Mouse (Mus musculus): Measurements from ENCODE around the gene Cct8l1.

Gene Cct8l1

DNA sequence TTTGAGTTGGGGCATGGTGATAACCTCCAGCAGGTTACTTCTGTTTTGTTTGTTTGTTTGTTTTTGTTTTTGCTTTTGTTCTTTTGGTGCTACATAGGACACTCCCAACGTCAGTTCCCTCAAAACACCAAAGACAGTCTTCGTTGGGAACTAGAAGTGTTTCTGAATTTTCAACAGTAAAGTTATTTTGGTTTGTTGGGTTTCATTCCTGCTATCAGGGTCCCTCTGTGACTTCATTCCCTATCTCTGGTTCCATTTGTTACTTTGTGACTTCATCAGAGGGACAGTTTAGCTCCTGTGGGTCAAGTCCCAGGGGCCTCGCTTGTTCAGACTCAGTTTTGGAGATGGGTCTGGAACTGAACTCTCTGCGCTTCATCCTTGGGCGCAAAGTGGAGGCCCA is at the start of gene Cct8l1:
Cct8l1 (plus strand) TSS at position 301 of the 400 bp plus-strand sequence.
- DNase-seq, result no peak

DNA sequence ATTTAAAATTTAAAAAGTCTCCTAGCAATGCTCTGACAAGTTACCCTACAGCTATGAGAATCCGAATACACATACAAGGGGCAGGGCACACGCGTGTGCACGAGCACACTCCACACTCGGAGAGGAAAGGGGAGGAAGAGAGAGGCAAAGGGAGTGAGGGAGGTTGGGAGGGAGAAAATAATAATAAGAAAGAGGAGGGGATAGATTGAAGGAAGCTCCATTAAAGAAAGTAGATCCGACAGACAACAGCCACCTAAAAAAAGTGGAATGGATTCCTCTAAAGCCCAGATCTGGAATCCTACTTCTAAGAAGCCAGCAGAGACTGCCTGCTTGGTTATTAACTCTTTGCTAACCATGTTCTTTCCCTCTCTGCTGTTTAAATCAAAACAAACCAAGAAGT is 43.8 kb upstream of the Cct8l1 start:
- no peak for DNase-seq

DNA sequence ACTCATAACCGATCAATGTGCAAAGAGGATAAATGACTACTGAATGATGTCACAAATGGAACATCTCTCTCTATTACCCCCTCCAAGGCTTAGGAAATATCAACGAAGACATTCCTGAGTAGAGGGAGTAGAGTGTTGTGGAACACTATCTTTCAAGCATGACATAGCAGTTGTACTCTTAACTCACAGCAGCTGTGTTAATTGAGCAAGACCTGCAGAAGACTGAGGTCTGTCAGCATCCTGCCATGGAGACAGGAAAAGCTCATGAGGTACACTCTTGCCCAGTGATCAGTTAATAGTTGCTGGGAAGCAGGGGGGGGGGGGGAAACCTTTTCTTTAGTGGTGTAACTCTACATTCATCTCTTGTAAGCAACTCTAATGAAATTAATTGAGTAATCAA is 40.1 kb upstream of the Cct8l1 start:
- no peak for DNase-seq

DNA sequence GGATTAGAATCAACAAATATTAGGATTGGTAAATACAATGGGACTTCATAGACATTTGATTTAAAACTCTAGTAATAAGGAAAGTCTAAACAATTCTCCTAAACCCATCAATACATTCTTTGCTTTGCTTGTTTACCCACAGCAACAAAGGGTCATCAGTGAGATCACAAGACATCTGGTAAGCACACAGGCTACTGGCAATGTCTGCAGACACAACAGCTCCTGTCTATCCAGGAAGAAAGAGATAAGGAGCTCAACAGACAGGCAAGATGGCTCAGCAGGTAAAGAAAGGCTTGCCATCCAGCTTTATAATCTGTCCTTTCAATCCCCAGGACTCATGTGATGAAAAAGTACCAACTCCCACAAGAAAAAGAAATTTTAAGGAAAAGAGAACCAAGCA is 37.0 kb upstream of the Cct8l1 start:
- no peak for DNase-seq

DNA sequence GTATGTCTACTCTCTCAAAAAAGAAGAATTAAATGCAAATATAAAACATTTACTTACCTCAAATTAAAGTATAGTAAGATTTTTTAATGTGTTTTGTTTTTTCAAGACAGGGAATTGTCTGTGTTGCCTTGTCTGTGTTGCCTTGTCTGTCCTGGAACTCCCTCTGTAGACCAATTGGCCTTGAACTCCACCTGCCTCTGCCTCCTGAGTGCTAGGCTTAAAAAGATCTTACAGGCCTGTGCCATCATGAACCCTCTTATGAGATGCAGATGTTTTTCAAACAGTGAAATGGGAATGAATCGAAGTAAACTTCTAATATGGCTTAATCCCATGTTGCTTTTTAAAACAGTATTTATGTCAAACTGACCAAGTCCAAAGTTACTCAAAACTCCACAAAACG is 19.2 kb upstream of the Cct8l1 start:
- DNase-seq, result no peak

DNA sequence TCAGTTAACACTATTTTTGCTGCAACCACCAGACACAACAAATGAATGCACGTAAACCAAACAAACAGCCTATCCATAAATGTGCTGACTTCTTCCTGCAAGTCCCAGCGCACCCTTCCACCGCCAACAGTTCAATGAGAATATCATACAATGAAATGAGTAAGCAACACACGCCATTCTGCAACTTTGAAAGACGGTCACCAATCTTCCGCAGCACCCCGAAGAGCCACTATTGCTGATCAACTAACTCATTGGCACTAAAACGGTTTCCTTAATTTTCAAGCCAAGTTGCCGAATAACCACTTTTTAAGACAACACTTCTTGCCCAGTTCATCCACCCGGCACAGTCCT is 18.5 kb upstream of the Cct8l1 start:
- peak; percentile 56 for DNase-seq

DNA sequence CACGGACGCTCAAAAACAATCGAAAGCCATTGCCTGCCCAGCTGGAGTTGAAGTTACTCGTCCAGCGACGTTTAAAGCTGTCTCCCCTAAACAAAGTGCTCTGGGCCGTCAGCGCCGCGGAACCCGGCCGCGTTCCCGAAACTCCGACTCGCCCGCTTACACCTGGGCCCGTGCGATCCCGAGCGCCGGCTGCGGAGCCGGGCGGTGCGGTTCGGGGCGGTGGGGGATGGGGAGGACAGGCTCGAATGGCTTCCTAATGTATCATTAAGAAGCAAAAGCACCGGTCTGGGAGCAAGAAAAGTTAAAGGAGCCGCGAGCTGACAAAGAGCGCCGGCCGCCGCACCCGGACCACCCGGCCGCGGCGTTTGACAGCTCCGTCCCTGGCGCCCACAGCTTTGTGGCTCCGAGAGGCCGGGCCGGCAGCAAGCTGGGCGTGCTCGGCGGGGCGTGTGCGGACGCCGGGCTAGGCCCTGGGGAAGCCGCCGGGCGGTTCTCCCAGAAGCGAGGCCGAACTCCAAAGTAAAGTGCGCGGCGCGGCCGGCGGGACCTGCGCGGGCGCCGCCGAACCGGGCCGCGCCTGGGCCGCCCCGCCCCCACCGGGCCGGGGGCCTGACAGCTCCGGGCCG is 18.0 kb upstream of the Cct8l1 start:
- peak; percentile 83 for DNase-seq

DNA sequence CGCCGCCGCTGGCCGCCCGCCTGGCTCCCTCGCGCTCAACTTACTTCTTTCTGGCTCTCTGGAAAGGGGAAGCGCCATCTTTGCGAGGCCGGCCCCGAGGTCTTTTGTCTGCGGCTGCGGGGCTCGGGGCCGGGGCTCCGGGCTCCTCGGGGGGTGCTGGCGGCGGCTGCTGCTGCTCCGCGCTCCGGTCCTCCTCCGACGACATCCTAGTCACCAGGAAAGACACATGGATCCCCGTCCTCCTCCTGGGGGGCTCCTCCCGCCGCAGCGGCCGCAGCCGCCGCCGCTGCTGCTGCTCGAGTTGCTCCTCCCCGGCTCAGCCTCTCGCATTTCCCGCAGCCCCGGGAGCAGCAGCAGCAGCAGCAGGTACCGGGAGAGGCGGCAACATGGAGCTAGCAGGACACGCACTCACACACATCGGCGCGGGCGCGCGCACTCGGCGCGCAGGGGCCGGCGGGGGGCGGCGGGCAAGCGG is 17.5 kb upstream of the Cct8l1 start, which contains the start of gene Kmt2c:
Kmt2c (minus strand) TSS at position 438 of the 475 bp plus-strand sequence.
- peak; percentile 88 for DNase-seq

DNA sequence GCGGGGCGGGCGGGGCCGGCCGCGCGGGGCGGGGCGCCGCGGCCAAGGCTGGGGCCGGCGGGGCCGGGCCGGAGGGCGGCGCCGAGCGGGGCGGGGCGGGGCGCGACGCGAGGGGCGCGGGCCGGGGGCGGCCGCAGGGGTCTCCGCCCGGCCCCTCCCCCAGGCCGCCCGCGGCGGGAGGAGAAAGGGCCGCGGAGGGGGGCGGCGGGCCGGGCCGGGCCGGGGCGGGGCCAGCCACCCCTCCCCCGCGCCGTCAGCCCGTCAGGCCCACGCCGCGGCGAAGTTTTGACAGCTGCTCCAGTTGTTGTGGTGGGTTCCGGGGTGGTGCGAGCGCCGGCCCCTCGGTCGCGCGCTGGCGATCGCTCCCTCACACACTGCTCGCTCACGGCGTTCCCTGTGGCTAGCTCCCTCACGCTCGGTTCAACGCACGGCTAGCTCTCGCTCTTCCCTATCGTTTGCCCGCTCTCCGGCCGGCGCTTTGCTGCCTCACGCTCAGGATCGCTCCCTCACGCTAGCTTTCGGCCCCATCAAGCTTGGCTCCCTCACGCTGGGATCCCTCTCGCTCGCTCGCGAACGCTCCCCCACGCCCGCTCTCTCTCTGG is 16.9 kb upstream of the Cct8l1 start:
- DNase-seq, result peak; percentile 82

DNA sequence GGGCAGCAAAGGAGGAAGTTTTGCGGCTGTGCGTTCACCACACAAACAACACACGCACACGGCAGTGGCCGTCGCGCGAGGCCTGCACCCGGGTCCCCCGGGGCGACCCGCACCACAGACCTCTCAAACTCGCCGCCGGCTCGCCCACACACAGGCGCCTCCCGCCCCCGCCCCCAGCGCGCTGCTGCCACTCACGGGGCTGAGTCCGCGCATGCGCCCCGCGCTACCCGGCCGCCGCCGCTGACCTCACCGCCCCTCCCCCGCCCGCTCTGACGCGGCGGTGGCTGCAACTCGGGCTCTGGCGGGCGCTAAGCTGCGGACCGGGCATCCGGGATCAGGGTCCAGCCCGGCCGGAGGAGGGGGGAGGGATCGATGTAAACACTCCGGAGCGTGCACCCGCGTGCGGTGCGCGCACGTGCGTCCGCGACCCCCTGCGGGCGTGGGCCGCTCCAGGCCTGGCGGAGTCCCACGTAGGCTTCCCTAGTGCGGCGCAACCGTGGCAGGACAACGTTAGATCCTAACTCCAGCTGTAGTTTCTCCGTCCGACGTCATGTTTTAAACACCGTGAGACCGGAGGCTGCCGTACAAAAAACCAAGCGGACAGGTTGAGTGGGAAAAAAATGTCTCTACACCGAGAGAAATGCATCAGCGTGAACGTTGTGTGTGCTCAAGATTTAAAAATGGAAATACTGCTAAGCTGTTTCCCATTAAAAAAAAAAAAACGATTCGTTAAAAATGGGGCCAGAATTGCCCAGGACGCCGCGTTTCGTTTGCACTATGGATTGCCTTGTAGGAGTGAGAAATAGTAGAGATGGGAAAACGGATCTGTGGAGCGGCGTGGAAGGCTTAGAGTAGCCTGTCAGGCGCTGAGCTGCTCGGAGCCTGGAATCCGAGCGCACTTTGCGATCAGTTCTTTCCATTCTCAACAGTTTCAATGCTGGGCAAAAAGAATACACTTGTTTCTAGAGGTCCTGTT is 16.2 kb upstream of the Cct8l1 start:
- peak; percentile 96 for DNase-seq

DNA sequence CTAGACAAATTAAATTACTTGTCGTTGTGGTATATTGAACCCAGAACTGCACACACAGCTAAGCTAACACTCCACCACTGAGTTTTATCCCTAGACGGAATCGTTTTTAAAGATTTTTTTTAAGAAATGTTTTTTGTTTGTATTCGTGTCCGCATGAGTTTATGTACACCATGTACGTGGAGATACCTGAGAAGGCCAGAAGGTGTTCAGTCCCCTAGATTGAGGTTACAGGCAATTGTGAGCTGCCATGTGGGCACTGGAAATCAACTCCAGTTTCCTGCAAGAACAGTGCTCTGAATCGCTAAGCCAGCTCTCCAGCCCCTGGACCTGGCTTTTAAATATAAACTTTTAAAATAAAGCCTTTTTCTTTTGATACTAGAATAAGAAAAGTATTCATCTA is 15.2 kb upstream of the Cct8l1 start:
- DNase-seq, result no peak

DNA sequence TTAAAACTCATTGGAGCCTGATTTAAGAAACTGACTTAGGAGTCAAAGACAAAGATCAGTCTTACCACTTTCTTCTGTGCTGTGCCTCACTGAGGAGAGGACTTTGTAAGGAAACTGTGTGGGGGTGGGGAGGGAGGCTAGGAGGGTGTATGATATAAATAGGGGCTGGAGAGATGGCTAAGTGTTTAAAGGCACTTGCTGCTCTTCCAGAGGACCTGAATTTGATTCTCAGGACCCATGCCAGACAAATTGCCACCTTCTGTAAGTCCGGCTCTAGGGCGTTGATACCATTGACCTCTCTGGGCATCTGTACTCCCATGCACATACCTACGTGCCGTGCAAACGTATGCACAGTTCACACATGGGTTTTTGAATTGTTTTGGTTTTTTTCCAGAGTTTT is 9.8 kb upstream of the Cct8l1 start:
- DNase-seq, result no peak

DNA sequence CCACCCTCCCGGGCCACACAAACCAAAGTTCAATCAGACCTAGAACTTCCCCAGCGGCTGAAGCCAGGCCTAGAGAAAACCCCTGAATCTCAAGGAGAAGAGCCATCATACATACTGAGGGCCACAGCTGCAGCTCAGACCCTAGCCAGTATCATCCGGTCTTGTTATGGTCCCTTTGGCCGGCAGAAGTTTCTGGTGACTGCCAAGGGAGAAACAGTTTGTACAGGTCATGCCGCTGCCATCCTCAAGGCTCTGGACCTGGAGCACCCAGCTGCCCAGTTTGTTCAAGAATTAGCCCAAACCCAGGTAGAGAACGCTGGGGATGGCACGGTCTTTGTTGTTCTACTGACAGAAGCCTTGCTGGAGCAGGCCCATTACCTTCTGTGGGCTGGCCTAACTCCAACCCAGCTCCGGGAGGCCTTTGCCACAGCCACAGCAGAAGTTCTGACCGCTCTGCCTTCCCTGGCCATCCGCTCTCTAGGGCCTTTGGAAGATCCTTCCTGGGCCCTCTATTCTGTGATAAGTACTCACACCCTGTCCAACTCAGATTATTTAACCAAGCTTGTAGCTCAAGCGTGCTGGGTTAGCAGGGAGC is 531 bp downstream of the Cct8l1 start:
- DNase-seq, result no peak

DNA sequence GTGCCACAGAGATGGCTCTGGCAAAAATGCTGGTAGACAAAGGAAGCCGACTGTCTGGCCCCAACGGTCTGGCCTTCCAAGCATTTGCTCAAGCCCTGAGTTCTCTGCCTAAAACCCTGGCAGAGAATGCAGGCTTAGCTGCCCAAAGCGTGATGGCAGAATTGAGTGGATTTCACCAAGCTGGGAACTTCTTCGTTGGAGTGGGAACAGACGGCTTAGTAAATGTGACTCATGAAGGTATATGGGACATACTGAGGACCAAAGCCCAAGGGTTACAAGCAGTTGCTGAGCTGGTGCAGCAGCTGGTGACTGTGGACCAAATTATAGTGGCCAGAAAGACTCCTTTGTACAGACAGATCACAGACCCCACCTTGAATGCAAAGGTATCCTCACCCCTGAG is 1.7 kb downstream of the Cct8l1 start:
- no peak for DNase-seq

DNA sequence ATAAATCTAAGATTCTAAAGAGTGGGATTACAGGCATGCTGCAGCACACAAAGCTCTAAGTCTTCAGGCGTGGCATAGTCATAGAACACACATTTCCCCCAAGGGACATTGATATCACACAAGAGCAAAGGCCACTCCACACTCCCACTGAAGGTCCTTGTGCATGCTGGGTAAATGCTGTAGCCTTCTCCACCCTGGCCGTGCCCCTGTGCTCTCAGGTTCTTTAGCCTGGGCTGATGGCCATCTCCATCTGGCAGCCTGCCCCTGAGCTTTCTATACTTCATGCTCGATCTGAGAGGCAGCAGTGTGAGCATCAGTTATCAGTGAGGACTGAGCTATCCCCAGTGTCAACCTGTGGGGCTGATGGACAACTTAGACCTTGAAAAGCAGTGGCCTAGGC is 4.0 kb downstream of the Cct8l1 start:
- no peak for DNase-seq

DNA sequence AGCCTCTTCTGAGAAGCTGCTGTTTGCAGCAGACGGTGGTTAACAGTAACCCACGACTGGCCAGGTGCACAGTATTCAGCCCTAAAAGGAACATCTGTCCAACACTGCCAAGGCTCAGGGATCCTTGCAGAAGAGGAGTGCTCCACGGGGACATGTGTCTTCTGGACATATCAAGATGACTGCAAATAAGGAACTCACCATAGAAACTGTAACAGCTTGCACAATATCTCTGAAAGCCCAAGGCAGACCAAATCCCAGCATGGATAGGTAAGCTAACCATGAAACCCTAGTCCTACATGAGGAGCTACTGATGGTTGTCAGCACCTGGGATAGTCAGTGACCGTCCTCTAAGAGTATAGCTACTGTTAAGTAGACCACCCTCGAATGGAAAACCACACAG is 5.6 kb downstream of the Cct8l1 start:
- no peak for DNase-seq

DNA sequence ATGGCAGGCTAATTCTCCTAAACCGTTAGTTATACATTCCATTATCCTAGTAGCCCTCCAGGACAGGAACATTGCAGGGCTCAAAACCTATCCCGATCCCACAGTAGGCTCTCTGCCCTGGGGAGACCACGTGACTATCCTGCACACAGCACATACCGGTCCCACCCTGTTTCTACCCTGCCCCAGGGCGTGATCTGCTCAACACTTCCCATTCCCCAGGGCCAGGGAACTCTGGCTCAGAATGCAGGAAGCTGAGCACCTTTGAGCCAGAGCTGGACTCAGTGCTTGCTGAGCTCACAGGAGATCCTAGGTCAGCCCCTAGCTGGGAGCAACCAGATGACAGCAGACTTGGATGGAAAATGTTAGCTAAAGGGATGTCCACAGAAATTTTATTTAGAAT is 10.2 kb downstream of the Cct8l1 start:
- peak; percentile 44 for DNase-seq

DNA sequence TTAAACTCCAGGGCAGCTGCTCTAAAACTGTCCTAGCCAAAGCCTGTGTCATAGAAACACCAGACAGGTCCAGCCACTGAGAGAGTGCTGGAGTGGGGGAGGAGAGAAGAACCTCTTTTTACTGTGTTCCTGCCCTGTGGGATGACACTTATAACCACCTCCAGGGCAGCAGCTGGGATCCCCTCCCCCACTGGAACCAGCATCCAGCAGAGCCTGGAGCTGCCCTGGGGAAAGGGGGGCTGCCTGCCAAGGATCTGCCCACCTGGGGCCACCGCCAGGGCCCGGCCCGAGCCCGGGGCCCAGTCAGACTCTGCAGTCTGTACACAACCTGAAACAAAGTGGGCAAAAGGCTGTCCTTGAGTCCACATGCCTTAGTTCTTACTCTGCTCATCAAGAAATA is 11.1 kb downstream of the Cct8l1 start:
- no peak for DNase-seq

DNA sequence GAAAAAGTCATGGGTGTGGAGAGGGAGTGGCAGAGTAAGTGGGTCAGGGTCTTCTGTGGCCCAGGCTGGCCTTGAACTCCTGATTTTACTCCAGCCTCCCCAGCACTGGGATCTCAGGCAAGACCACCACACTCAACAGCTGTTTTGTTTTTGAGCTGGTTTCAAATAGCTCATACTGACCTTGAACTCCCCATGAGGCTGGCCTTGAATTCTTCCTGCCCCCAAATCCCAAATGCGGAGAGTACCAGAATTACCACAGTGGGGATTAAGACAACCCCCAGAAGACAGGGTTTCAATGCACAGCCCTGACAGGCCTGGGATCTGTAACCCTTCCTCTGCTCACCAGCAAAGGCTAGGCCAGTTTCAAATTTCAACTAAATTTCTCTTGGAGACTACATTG is 12.1 kb downstream of the Cct8l1 start:
- no peak for DNase-seq

DNA sequence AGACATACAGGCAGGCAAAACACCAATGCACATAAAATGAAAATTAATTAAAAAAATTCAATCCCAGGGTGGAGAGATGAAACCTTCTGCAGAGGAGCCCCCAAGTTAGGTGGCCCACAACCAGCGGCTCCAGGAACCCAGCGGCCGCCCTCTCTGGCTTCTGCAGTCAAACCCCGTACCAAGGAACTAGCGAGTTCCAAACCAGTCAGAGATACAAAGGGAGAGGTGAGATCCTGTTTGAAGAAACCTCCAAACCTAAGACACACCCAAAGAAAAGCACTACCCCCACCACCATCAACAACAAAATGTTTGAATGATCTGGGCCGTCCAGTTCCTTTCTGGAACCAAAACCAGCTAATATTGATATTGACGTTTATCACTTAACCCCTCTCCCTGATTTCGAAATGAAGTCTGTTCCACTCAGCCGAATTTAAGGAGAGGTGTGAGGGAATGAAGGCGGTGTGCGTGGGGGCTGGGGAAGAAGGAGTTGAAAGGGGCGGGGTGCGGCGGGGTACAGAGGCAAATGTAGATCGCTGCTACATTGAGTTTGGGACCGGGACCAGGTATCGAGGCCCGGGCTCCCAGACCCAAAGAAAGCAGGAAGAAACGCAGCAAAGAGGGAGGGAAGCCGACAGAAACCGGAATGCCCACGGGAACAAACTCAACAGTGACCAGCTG is 13.1 kb downstream of the Cct8l1 start:
- no peak for DNase-seq

DNA sequence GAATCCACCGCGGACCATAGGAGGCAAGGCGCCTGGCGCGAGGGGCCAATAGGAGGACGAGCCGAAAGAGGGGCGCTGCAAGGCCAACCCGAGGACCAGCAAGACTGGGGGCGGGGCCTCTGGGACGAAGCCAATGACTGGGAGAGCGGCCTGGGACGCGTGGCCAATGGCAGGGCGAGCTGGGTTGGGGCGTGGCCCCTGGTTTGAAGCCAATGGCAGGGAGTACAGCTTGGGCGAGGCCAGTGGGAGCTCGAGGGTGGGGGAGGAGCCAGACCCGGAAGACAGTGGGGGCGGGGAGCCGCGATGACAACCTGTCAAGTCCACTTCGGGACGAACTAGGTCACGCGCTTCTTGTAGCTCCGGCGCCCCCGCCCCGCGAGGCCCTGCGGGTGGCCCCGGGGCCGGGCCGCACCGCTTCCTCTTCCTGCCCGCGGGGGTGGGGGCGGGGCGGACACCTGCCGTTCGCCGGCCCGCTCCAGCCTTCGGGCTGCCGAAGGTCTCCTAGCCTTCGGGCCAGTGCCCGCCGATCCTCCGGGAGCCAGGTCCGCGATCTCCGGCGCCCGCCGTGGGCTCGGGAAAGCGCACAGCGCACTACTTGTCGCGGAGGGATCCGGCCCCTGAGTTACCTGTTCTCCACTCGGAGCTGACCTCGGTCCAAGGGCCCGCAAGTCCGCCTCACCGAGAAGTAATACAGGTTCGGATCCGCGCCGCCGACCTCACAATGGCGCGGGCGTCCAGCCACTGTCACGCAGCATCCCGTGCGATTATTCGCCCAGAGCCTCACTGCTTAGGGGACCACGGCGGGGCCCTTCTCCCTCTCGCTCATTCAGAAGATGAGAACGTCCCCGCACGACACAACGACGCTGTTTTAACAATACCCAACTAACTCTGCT is 13.9 kb downstream of the Cct8l1 start:
- peak; percentile 100 for DNase-seq

DNA sequence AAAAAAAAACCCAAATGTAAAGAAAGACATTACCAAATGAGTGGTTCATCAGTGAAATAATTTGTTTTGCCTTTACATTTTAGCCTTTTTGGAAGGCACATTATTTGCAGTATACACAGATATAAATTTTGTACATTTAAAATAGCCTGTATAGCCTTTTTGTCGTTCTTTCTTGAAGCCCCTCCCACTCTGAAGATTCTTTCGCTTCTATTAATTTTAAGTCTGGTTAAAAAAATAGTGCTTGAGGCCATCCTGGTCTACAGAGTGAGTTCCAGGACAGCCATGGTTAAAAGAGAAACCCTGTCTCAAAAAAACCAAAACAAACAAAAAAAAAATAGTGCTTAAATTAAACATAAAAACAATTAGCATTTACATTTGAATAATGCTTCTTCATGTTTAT is 14.8 kb downstream of the Cct8l1 start:
- DNase-seq, result no peak
